Mouse (Mus musculus) heart, embryonic 10.5 days (tissue): ENCODE data around the gene Katnal1. TPM values are rescaled to one million over a fixed set of nuclear protein-coding genes. Genes with fewer than 3 reads are reported as not detected.
A peak's percentile ranks its signal among the peaks of the same experiment; 100 is the strongest.

Experiments
- DNase-seq: peaks from one replicate; pipeline ENCODE4 v3.0.0-alpha.2; 2017; ENCODE audit warnings: low spot score
- H3K27ac ChIP-seq: fragments of 300-500 bp; sonication (generic); 2 replicates; pipeline ENCODE4 v1.5.1; 2016; ENCODE audit warnings: mild to moderate bottlenecking
- H3K27me3 ChIP-seq: fragments of 300-500 bp; sonication (generic); 2 replicates; pipeline ENCODE4 v1.6.1; 2016; ENCODE audit warnings: mild to moderate bottlenecking; ENCODE audit not compliant: poor library complexity, insufficient read depth, severe bottlenecking
- H3K36me3 ChIP-seq: fragments of 300-500 bp; sonication (generic); 2 replicates; pipeline ENCODE4 v1.6.1; 2016; ENCODE audit warnings: mild to moderate bottlenecking, moderate library complexity
- H3K4me1 ChIP-seq: fragments of 300-500 bp; sonication (generic); 2 replicates; pipeline ENCODE4 v1.6.1; 2016; ENCODE audit warnings: mild to moderate bottlenecking
- H3K4me3 ChIP-seq: fragments of 300-500 bp; sonication (generic); 2 replicates; pipeline ENCODE4 v1.5.1; 2016; ENCODE audit warnings: mild to moderate bottlenecking, moderate library complexity
- H3K9me3 ChIP-seq: fragments of 300-500 bp; sonication (generic); 2 replicates; pipeline ENCODE4 v1.6.1; 2016; ENCODE audit warnings: mild to moderate bottlenecking, moderate library complexity
- WGBS: fragments of 180-500 bp; shearing (Covaris S2); methylation state at CpG from one replicate; pipeline ENCODE4 v1.1.7; 2016; 5-methylcytosine and 5-hydroxymethylcytosine counted together
- polyA plus RNA-seq: library from polyadenylated mRNA; unstranded; fragments of >200 nt; fragmentation: Nextera tagmentation; extraction: Ambion mirVana; gene quantifications from 2 replicates; pipeline ENCODE4 v1.2.1, GENCODE M21; 2016

The Katnal1 gene
- polyA plus RNA-seq, 1 experiment from 2014 or later = 17.5 TPM

- H3K4me3 ChIP-seq = no peak overlapping the region
- WGBS = 71% methylated on average over 15 of the region's 15 CpGs
- peak overlapping the region; percentile 76 for H3K27ac ChIP-seq
- no peaks in the 10 kb centered on the region for H3K9me3 ChIP-seq
- no peaks in the 10 kb centered on the region for H3K36me3 ChIP-seq
- no peaks in the 10 kb centered on the region for H3K27me3 ChIP-seq
- DNase-seq = no peak
- peaks cover 53% of the 10 kb centered on the region for H3K4me1 ChIP-seq
These were observed 36.0 kb upstream of the Katnal1 start for GRCm38 (mm10) chr5:148965089-148965591.

- H3K4me1 ChIP-seq = peaks cover 55% of the 10 kb centered on the region
- no peaks in the 10 kb centered on the region for H3K36me3 ChIP-seq
- no peak overlapping the region for H3K27ac ChIP-seq
- H3K27me3 ChIP-seq = no peaks in the 10 kb centered on the region
- no peaks in the 10 kb centered on the region for H3K9me3 ChIP-seq
- DNase-seq = no peak
- no peak overlapping the region for H3K4me3 ChIP-seq
- 83% methylated on average over 1 of the region's 1 CpGs for WGBS
These were observed 35.1 kb upstream of the Katnal1 start for GRCm38 (mm10) chr5:148964251-148964650.

GRCm38 (mm10) chr5:148960211-148960610, 31.1 kb upstream of the Katnal1 start:
- Histone ChIP-seq H3K4me1 (peaks cover 37% of the 10 kb centered on the region), H3K4me3 (peak overlapping the region; percentile 64; the same call in 1 of the 2 replicates), H3K27ac (peak overlapping the region; percentile 84; the same call in 1 of the 2 replicates), H3K27me3 (no peaks in the 10 kb centered on the region), H3K36me3 (no peaks in the 10 kb centered on the region), H3K9me3 (no peaks in the 10 kb centered on the region)
- WGBS = 59% methylated on average over 10 of the region's 10 CpGs
- DNase-seq = no peak

- Histone ChIP-seq H3K4me3 (peak overlapping the region; percentile 64), H3K4me1 (peaks cover 29% of the 10 kb centered on the region), H3K36me3 (no peaks in the 10 kb centered on the region), H3K27ac (peak overlapping the region; percentile 84), H3K9me3 (no peaks in the 10 kb centered on the region), H3K27me3 (no peaks in the 10 kb centered on the region)
- DNase-seq = peak; percentile 82
- 3% methylated on average over 39 of the region's 39 CpGs for WGBS
These were observed 30.2 kb upstream of the Katnal1 start for GRCm38 (mm10) chr5:148959068-148959990.

DNA sequence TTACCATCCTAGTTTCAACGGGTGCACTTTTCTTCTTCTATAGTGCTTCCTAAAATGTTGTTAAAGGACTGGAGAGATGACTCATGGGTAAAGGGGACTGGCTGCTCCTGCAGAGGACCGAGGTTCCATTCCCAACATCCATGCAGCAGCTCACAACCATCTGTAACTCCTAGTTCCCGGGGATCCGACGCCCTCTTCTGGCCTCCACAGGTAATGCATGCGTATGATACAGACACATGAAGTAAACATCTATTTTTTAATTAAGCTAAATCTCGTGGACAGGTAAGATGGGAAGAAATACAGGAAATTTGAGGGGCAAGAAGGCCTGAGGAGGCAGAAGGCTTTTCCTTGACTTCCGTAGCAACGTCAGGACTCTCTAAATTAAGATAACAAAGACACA, 29.2 kb upstream of the Katnal1 start:
- DNase-seq = no peak
- no peaks in the 10 kb centered on the region for H3K27me3 ChIP-seq
- 32% methylated on average over 9 of the region's 9 CpGs for WGBS
- no peak overlapping the region for H3K27ac ChIP-seq
- peak overlapping the region; percentile 64; the same call in 1 of the 2 replicates for H3K4me3 ChIP-seq
- no peaks in the 10 kb centered on the region for H3K36me3 ChIP-seq
- peaks cover 26% of the 10 kb centered on the region for H3K4me1 ChIP-seq
- H3K9me3 ChIP-seq = no peaks in the 10 kb centered on the region

GRCm38 (mm10) chr5:148956898-148957535, 27.9 kb upstream of the Katnal1 start:
- H3K27ac ChIP-seq = no peak overlapping the region
- 42% methylated on average over 9 of the region's 9 CpGs for WGBS
- no peak overlapping the region for H3K4me3 ChIP-seq
- H3K4me1 ChIP-seq = peaks cover 26% of the 10 kb centered on the region
- no peaks in the 10 kb centered on the region for H3K27me3 ChIP-seq
- no peaks in the 10 kb centered on the region for H3K9me3 ChIP-seq
- no peak for DNase-seq
- H3K36me3 ChIP-seq = no peaks in the 10 kb centered on the region

GRCm38 (mm10) chr5:148956091-148956490, 27.0 kb upstream of the Katnal1 start:
- WGBS = 82% methylated on average over 9 of the region's 9 CpGs
- Histone ChIP-seq H3K4me1 (peaks cover 29% of the 10 kb centered on the region), H3K9me3 (no peaks in the 10 kb centered on the region)

GRCm38 (mm10) chr5:148955575-148955974, 26.5 kb upstream of the Katnal1 start:
- no peak overlapping the region for H3K4me3 ChIP-seq
- no peak for DNase-seq
- H3K36me3 ChIP-seq = no peaks in the 10 kb centered on the region
- H3K4me1 ChIP-seq = peaks cover 29% of the 10 kb centered on the region
- no peaks in the 10 kb centered on the region for H3K27me3 ChIP-seq
- H3K27ac ChIP-seq = no peak overlapping the region
- H3K9me3 ChIP-seq = no peaks in the 10 kb centered on the region
- 88% methylated on average over 6 of the region's 6 CpGs for WGBS

More at GRCm38 (mm10) chr5:148956091-148956490, 27.0 kb upstream of the Katnal1 start:
- no peak overlapping the region for H3K27ac ChIP-seq
- no peaks in the 10 kb centered on the region for H3K27me3 ChIP-seq
- H3K4me3 ChIP-seq = no peak overlapping the region
- no peak for DNase-seq
- no peaks in the 10 kb centered on the region for H3K36me3 ChIP-seq

DNA sequence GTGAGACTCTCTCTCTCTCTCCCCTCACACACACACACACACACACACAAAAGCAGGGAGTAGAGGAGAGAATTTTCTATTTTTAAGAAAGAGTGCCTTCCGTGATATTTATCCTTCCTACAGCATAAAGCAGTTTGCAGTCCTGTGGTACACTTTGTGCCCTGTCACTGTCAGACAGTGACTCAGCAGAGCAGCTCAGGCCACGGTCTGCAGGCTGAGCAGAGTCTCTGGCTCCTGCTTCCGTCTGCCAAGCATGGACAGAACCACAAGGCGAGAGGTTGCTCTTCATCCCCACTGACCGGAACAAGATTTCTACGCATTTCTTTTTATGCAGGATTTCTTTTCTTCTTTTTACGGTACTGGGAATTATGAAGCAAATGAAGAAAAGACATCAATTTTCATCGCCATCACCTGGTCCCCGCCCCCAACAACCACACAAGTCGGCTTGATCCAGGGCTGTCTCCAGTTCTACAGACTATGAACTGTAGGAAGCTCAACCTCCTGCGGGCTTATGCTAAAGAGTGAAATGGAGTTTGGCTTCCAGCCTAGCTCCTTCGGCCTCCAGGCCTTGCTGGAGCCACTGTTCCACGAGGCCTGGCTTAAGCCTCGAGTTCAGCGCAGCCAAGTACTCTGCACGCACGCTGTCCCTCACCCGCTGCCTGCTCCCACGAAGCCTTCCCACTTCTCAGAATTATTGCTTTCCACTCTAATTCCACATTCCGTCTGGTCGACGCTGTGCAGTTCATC, 25.4 kb upstream of the Katnal1 start:
- DNase-seq = no peak
- H3K27ac ChIP-seq = no peak overlapping the region

DNA sequence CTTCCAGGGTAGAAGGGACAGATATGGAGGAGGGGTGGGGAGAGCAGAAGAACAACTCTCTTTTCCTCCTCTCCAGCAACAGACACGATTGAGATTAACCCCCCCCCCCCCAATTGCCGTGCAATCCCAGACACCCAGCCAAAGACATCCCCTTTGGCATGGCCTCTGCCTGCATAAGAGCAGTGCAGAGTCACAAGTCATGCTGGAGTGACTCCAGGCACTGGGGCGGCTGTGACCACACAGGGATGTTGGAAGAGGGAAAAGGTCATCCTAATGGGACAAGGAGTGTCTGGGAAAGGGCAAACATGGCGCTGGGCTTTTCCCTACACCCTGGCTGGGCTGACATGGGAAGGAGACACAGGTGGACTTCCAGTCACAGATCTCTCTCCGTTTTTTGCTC, 24.0 kb upstream of the Katnal1 start:
- Histone ChIP-seq H3K27ac (no peak overlapping the region), H3K36me3 (no peaks in the 10 kb centered on the region), H3K4me3 (no peak overlapping the region), H3K4me1 (peaks cover 11% of the 10 kb centered on the region), H3K9me3 (no peaks in the 10 kb centered on the region), H3K27me3 (no peaks in the 10 kb centered on the region)
- 76% methylated on average over 5 of the region's 5 CpGs for WGBS
- DNase-seq = no peak

More for the DNA sequence above, 25.4 kb upstream of the Katnal1 start:
- 82% methylated on average over 22 of the region's 22 CpGs for WGBS
- Histone ChIP-seq H3K27me3 (no peaks in the 10 kb centered on the region), H3K4me1 (peaks cover 18% of the 10 kb centered on the region), H3K36me3 (no peaks in the 10 kb centered on the region), H3K9me3 (no peaks in the 10 kb centered on the region), H3K4me3 (no peak overlapping the region)

GRCm38 (mm10) chr5:148952419-148952818, 23.3 kb upstream of the Katnal1 start:
- H3K4me1 ChIP-seq = peaks cover 11% of the 10 kb centered on the region
- DNase-seq = no peak
- H3K9me3 ChIP-seq = no peaks in the 10 kb centered on the region
- no peaks in the 10 kb centered on the region for H3K27me3 ChIP-seq
- no peak overlapping the region for H3K27ac ChIP-seq
- no peak overlapping the region for H3K4me3 ChIP-seq
- 44% methylated on average over 6 of the region's 6 CpGs for WGBS
- H3K36me3 ChIP-seq = no peaks in the 10 kb centered on the region

- Histone ChIP-seq H3K4me3 (no peak overlapping the region), H3K27ac (0 out of 2 replicates have a peak overlapping the region, but pooled peaks have one; percentile 17), H3K27me3 (no peaks in the 10 kb centered on the region), H3K36me3 (no peaks in the 10 kb centered on the region), H3K4me1 (peaks cover 3% of the 10 kb centered on the region; the same call in 1 of the 2 replicates), H3K9me3 (no peaks in the 10 kb centered on the region)
- 78% methylated on average over 5 of the region's 5 CpGs for WGBS
- no peak for DNase-seq
These were observed 22.2 kb upstream of the Katnal1 start for GRCm38 (mm10) chr5:148951360-148951759.
